In genomic region chr6:125868516-125868915, GRCm38 (mm10) we compare ENCODE assay signal across 8 mouse cellular contexts.
DNase-seq lines count a peak whose midpoint lies in the region; ATAC-seq and TF ChIP-seq lines count a peak whose summit lies in the region.

No protein-coding gene starts in this region.

- no peak overlapping the region for H3K9ac ChIP-seq in kidney, embryonic 15.5 days
- H3K9ac ChIP-seq in lung, postnatal 0 days (replicated peaks; ENCODE audit: low read depth): no peak overlapping the region

- WGBS in kidney, embryonic 15.5 days: 34% methylated on average over 2 of the region's 2 CpGs
- WGBS in lung, postnatal 0 days: 20% methylated on average over 2 of the region's 2 CpGs

- no peaks in the 10 kb centered on the region for H3K36me3 ChIP-seq in kidney, embryonic 15.5 days
- no peaks in the 10 kb centered on the region for H3K36me3 ChIP-seq in lung, postnatal 0 days (ENCODE audit: insufficient read depth, low read length)

- H3K4me1 ChIP-seq in kidney, embryonic 15.5 days: no peaks in the 10 kb centered on the region
- H3K4me1 ChIP-seq in lung, postnatal 0 days (ENCODE audit: insufficient read depth, low read depth, low read length): no peaks in the 10 kb centered on the region

- DNase-seq in kidney, adult 8-10 months: peak; percentile 12 to 45
- peak; percentile 41 for DNase-seq in Muller cell, postnatal 12 days (ENCODE audit: inconsistent ontology term)
- peak; percentile 63 for DNase-seq in brain, adult 2 months (ENCODE audit: low read depth, low spot score)
- peak; percentile 18 to 40 for DNase-seq in heart, postnatal 36 days
- peak; percentile 67 for DNase-seq in lung, postnatal 0 days (ENCODE audit: low spot score)
- DNase-seq in gastrocnemius, postnatal 4 days (ENCODE audit: low spot score in 2 of 2): no peak

- TF ChIP-seq CTCF in lung, postnatal 0 days (IDR thresholded peaks at IDR 0.05): peak; percentile 70

- TF ChIP-seq EP300 in lung, postnatal 0 days (IDR thresholded peaks at IDR 0.05): no peak

- H3K27ac ChIP-seq in kidney, embryonic 15.5 days: no peak overlapping the region
- no peak overlapping the region for H3K27ac ChIP-seq in lung, postnatal 0 days (ENCODE audit: low read length)

- ATAC-seq in kidney, embryonic 15.5 days (replicated peaks; ENCODE audit: low FRiP score): no peak
- no peak for ATAC-seq in lung, postnatal 0 days
- ATAC-seq in erythroblast, adult 5-6 weeks (replicated peaks; ENCODE audit: low FRiP score, poor library complexity, severe bottlenecking): no peak

- H3K9me3 ChIP-seq in kidney, embryonic 15.5 days (replicated peaks): no peaks in the 10 kb centered on the region
- H3K9me3 ChIP-seq in lung, postnatal 0 days (ENCODE audit: low read length): no peaks in the 10 kb centered on the region

- H3K4me2 ChIP-seq in kidney, embryonic 15.5 days: no peak overlapping the region
- H3K4me2 ChIP-seq in lung, postnatal 0 days (replicated peaks; ENCODE audit: low read depth, low read length): no peak overlapping the region

- no peak overlapping the region for H3K4me3 ChIP-seq in kidney, embryonic 15.5 days (replicated peaks)
- H3K4me3 ChIP-seq in lung, postnatal 0 days (ENCODE audit: low read depth, low read length): no peak overlapping the region

- no peaks in the 10 kb centered on the region for H3K27me3 ChIP-seq in kidney, embryonic 15.5 days
- H3K27me3 ChIP-seq in lung, postnatal 0 days (replicated peaks; ENCODE audit: insufficient read depth, low read length): no peaks in the 10 kb centered on the region

- intact Hi-C loops in heart, postnatal 36 days (cut with DNase I): loop anchor here (1.0 to 10.0 kb wide), 3 partner anchors 300 to 538 kb away; no protein-coding TSS in a partner anchor

Comparison
In these comparisons a context has a peak if more than half of its experiments do, and no peak if none do; other contexts are left out.
1. DNase-seq: peak in kidney, adult 8-10 months (2 of 2), Muller cell, postnatal 12 days (single experiment), brain, adult 2 months (single experiment), heart, postnatal 36 days (2 of 2) and lung, postnatal 0 days (single experiment); none in gastrocnemius, postnatal 4 days (0 of 2).